Mouse (Mus musculus) midbrain, embryonic 16.5 days (tissue): Measurements from ENCODE around the gene Tmem150a. TPM values are rescaled to one million over a fixed set of nuclear protein-coding genes. Genes with fewer than 3 reads are reported as not detected.

Experiments
- ATAC-seq: fragments of 200-750 bp; cut with Nextera tagmentation; 2 replicates; pipeline ENCODE4 v1.8.0; 2017; ENCODE audit warnings: moderate TSS enrichment
- H3K27ac ChIP-seq: fragments of 300-500 bp; sonication (generic); 2 replicates; pipeline ENCODE4 v1.5.1; 2014; ENCODE audit warnings: mild to moderate bottlenecking, low read length, mixed read lengths
- H3K27me3 ChIP-seq: fragments of 300-500 bp; sonication (generic); 2 replicates; pipeline ENCODE4 v1.6.1; 2014; ENCODE audit warnings: low read depth, low read length, mixed read lengths; ENCODE audit not compliant: control insufficient read depth, insufficient read depth
- H3K36me3 ChIP-seq: fragments of 300-500 bp; sonication (generic); 2 replicates; pipeline ENCODE4 v1.6.1; 2014; ENCODE audit warnings: mild to moderate bottlenecking, low read length, moderate library complexity, mixed read lengths; ENCODE audit not compliant: control insufficient read depth, insufficient read depth
- H3K4me1 ChIP-seq: fragments of 300-500 bp; sonication (generic); 2 replicates; pipeline ENCODE4 v1.6.1; 2014; ENCODE audit warnings: mild to moderate bottlenecking, low read length, mixed read lengths; ENCODE audit not compliant: control insufficient read depth, insufficient read depth
- H3K4me2 ChIP-seq: fragments of 300-500 bp; sonication (generic); 2 replicates; pipeline ENCODE4 v1.6.1; 2014; ENCODE audit warnings: mild to moderate bottlenecking, low read length, mixed read lengths
- H3K4me3 ChIP-seq: fragments of 300-500 bp; sonication (generic); 2 replicates; pipeline ENCODE4 v1.5.1; 2014; ENCODE audit warnings: low read depth, mild to moderate bottlenecking, low read length, moderate library complexity, mixed read lengths
- H3K9ac ChIP-seq: fragments of 300-500 bp; sonication (generic); 2 replicates; pipeline ENCODE4 v1.6.1; 2014; ENCODE audit warnings: low read depth, low read length, mixed read lengths
- H3K9me3 ChIP-seq: fragments of 300-500 bp; sonication (generic); replicated peaks from 2 replicates; pipeline ENCODE4 v1.6.1; 2014; ENCODE audit warnings: mild to moderate bottlenecking, low read length, mixed read lengths; ENCODE audit not compliant: control insufficient read depth, poor library complexity, severe bottlenecking
- WGBS: fragments of 180-500 bp; shearing (Covaris S2); extraction: QIAGEN DNeasy Blood & Tissue Kit; methylation state at CpG from one replicate; pipeline ENCODE4 v1.1.7; 2014; 5-methylcytosine and 5-hydroxymethylcytosine counted together
- polyA plus RNA-seq: library from polyadenylated mRNA; unstranded; fragments of >200 nt; fragmentation: Nextera tagmentation; extraction: Ambion mirVana; gene quantifications from 2 replicates; pipeline ENCODE4 v1.2.1, GENCODE M21; 2015

Tmem150a gene
- polyA plus RNA-seq, 1 experiment from 2014 or later = 17.7 TPM

GRCm38 (mm10) chr6:72386561-72386960 is 31.3 kb downstream of the Tmem150a start:
- Histone ChIP-seq H3K4me2 (no peak overlapping the region), H3K4me3 (no peak overlapping the region), H3K27ac (no peak overlapping the region), H3K4me1 (0 out of 2 replicates have a peak, but pooled peaks cover 3% of the 10 kb centered on the region), H3K9me3 (no peaks in the 10 kb centered on the region), H3K36me3 (no peaks in the 10 kb centered on the region), H3K27me3 (peaks cover 15% of the 10 kb centered on the region), H3K9ac (no peak overlapping the region)
- 96% methylated on average over 2 of the region's 2 CpGs for WGBS
- ATAC-seq = no peak

GRCm38 (mm10) chr6:72387816-72388215 is 32.6 kb downstream of the Tmem150a start:
- Histone ChIP-seq H3K36me3 (no peaks in the 10 kb centered on the region), H3K4me1 (0 out of 2 replicates have a peak, but pooled peaks cover 3% of the 10 kb centered on the region), H3K4me2 (no peak overlapping the region), H3K4me3 (no peak overlapping the region), H3K9me3 (no peaks in the 10 kb centered on the region), H3K9ac (no peak overlapping the region), H3K27me3 (peaks cover 15% of the 10 kb centered on the region), H3K27ac (no peak overlapping the region)
- no peak for ATAC-seq
- WGBS = 73% methylated on average over 3 of the region's 3 CpGs

- WGBS = 80% methylated on average over 10 of the region's 10 CpGs
- peaks cover 15% of the 10 kb centered on the region for H3K27me3 ChIP-seq
- H3K36me3 ChIP-seq = no peaks in the 10 kb centered on the region
- H3K4me2 ChIP-seq = no peak overlapping the region
- H3K9me3 ChIP-seq = no peaks in the 10 kb centered on the region
- H3K4me1 ChIP-seq = 0 out of 2 replicates have a peak, but pooled peaks cover 3% of the 10 kb centered on the region
- H3K9ac ChIP-seq = no peak overlapping the region
- H3K27ac ChIP-seq = no peak overlapping the region
- no peak for ATAC-seq
- H3K4me3 ChIP-seq = no peak overlapping the region
Measured at GRCm38 (mm10) chr6:72388266-72388665, 33.0 kb downstream of the Tmem150a start.

- Histone ChIP-seq H3K4me3 (no peak overlapping the region), H3K9me3 (no peaks in the 10 kb centered on the region), H3K27me3 (peaks cover 15% of the 10 kb centered on the region), H3K4me2 (no peak overlapping the region), H3K27ac (no peak overlapping the region), H3K4me1 (0 out of 2 replicates have a peak, but pooled peaks cover 3% of the 10 kb centered on the region), H3K9ac (no peak overlapping the region), H3K36me3 (no peaks in the 10 kb centered on the region)
- 90% methylated on average over 6 of the region's 6 CpGs for WGBS
- no peak for ATAC-seq
Measured at GRCm38 (mm10) chr6:72388791-72389329, 33.6 kb downstream of the Tmem150a start.

- Histone ChIP-seq H3K9me3 (no peaks in the 10 kb centered on the region), H3K27ac (no peak overlapping the region), H3K9ac (peak overlapping the region; percentile 8; the same call in 1 of the 2 replicates), H3K4me1 (0 out of 2 replicates have a peak, but pooled peaks cover 3% of the 10 kb centered on the region), H3K4me3 (peak overlapping the region; percentile 24), H3K4me2 (peak overlapping the region; percentile 40), H3K27me3 (peaks cover 15% of the 10 kb centered on the region), H3K36me3 (no peaks in the 10 kb centered on the region)
- WGBS = 32% methylated on average over 13 of the region's 13 CpGs
- no peak for ATAC-seq
Measured at GRCm38 (mm10) chr6:72389471-72389940, 34.3 kb downstream of the Tmem150a start.

GRCm38 (mm10) chr6:72389941-72390771 is 34.9 kb downstream of the Tmem150a start, which contains the start of gene Vamp8:
Gene Vamp8, minus strand, starts transcription at chr6:72390703.
- 0 out of 2 replicates have a peak, but pooled peaks cover 3% of the 10 kb centered on the region for H3K4me1 ChIP-seq
- H3K4me3 ChIP-seq = peak within 1 kb of the TSS; percentile 24
- WGBS = 2% methylated on average over 33 of the region's 33 CpGs
- no peaks in the 10 kb centered on the region for H3K36me3 ChIP-seq
- peak within 1 kb of the TSS; percentile 40 for H3K4me2 ChIP-seq
- H3K27me3 ChIP-seq = peaks cover 15% of the 10 kb centered on the region
- H3K9ac ChIP-seq = peak within 1 kb of the TSS; percentile 45; the same call in 1 of the 2 replicates
- no peaks in the 10 kb centered on the region for H3K9me3 ChIP-seq
- H3K27ac ChIP-seq = no peak within 1 kb of the TSS
- ATAC-seq = no peak

GRCm38 (mm10) chr6:72390795-72391521 is 35.7 kb downstream of the Tmem150a start:
- WGBS = 18% methylated on average over 11 of the region's 12 CpGs
- H3K27ac ChIP-seq = no peak overlapping the region
- H3K9ac ChIP-seq = no peak overlapping the region

GRCm38 (mm10) chr6:72392341-72392740 is 37.1 kb downstream of the Tmem150a start:
- no peaks in the 10 kb centered on the region for H3K36me3 ChIP-seq
- H3K4me2 ChIP-seq = no peak overlapping the region
- WGBS = 89% methylated on average over 5 of the region's 5 CpGs
- no peak overlapping the region for H3K9ac ChIP-seq
- no peak overlapping the region for H3K27ac ChIP-seq
- ATAC-seq = no peak
- H3K4me3 ChIP-seq = no peak overlapping the region
- H3K27me3 ChIP-seq = peaks cover 15% of the 10 kb centered on the region
- H3K4me1 ChIP-seq = 0 out of 2 replicates have a peak, but pooled peaks cover 3% of the 10 kb centered on the region
- H3K9me3 ChIP-seq = no peaks in the 10 kb centered on the region

More at GRCm38 (mm10) chr6:72390795-72391521, 35.7 kb downstream of the Tmem150a start:
- H3K9me3 ChIP-seq = no peaks in the 10 kb centered on the region
- H3K4me3 ChIP-seq = peak overlapping the region; percentile 24; the same call in 1 of the 2 replicates
- H3K36me3 ChIP-seq = no peaks in the 10 kb centered on the region
- ATAC-seq = no peak
- H3K4me2 ChIP-seq = peak overlapping the region; percentile 40
- 0 out of 2 replicates have a peak, but pooled peaks cover 3% of the 10 kb centered on the region for H3K4me1 ChIP-seq
- peaks cover 15% of the 10 kb centered on the region for H3K27me3 ChIP-seq
